Mouse (Mus musculus) spleen, adult 2 months (tissue): ENCODE results near the gene Gm20721.

ENCODE experiments used
- CTCF ChIP-seq: fragments of 200-500 bp; IDR thresholded peaks from 2 replicates; pipeline ENCODE4 v1.5.1; 2011; ENCODE audit warnings: mild to moderate bottlenecking, inconsistent platforms; ENCODE audit not compliant: insufficient read depth, insufficient read length, insufficient replicate concordance; ENCODE audit errors: extremely low read depth
- POLR2A ChIP-seq: fragments of 200-500 bp; IDR thresholded peaks from 2 replicates; pipeline ENCODE4 v1.6.1; 2011; ENCODE audit warnings: low read depth, low read length, inconsistent platforms

- TF ChIP-seq CTCF (no peak), POLR2A (no peak)
Observed at GRCm38 (mm10) chr2:174392554-174392953, 46.0 kb upstream of the Gm20721 start.
